Mouse (Mus musculus) lung, embryonic 15.5 days (tissue): Measurements from ENCODE around the gene Tbx1. TPM values are rescaled to one million over a fixed set of nuclear protein-coding genes. Genes with fewer than 3 reads are reported as not detected.

Source experiments
- ATAC-seq: fragments of 200-750 bp; cut with Nextera tagmentation; 2 replicates; pipeline ENCODE4 v1.8.0; 2017; ENCODE audit warnings: moderate number of reproducible peaks, borderline replicate concordance; ENCODE audit not compliant: low FRiP score, low TSS enrichment; ENCODE audit errors: extremely low read depth
- H3K27ac ChIP-seq: fragments of 300-500 bp; sonication (generic); 2 replicates; pipeline ENCODE4 v1.5.1; 2015; ENCODE audit warnings: moderate library complexity, mild to moderate bottlenecking, inconsistent platforms
- H3K27me3 ChIP-seq: fragments of 300-500 bp; sonication (generic); 2 replicates; pipeline ENCODE4 v1.6.1; 2015; ENCODE audit warnings: inconsistent platforms
- H3K36me3 ChIP-seq: fragments of 300-500 bp; sonication (generic); 2 replicates; pipeline ENCODE4 v1.6.1; 2015; ENCODE audit warnings: inconsistent platforms
- H3K4me1 ChIP-seq: fragments of 300-500 bp; sonication (generic); 2 replicates; pipeline ENCODE4 v1.6.1; 2015; ENCODE audit warnings: inconsistent platforms
- H3K4me2 ChIP-seq: fragments of 300-500 bp; sonication (generic); 2 replicates; pipeline ENCODE4 v1.6.1; 2015; ENCODE audit warnings: inconsistent platforms, mild to moderate bottlenecking, moderate library complexity
- H3K4me3 ChIP-seq: fragments of 300-500 bp; sonication (generic); 2 replicates; pipeline ENCODE4 v1.5.1; 2015; ENCODE audit warnings: mild to moderate bottlenecking, inconsistent platforms
- H3K9ac ChIP-seq: fragments of 300-500 bp; sonication (generic); 2 replicates; pipeline ENCODE4 v1.6.1; 2015; ENCODE audit warnings: inconsistent platforms
- H3K9me3 ChIP-seq: fragments of 300-500 bp; sonication (generic); 2 replicates; pipeline ENCODE4 v1.6.1; 2016; ENCODE audit warnings: inconsistent platforms
- WGBS: fragments of 180-500 bp; shearing (Covaris S2); methylation state at CpG from one replicate; pipeline ENCODE4 v1.1.7; 2015; 5-methylcytosine and 5-hydroxymethylcytosine counted together
- polyA plus RNA-seq: library from polyadenylated mRNA; unstranded; fragments of >200 nt; fragmentation: Nextera tagmentation; extraction: Ambion mirVana; gene quantifications from 2 replicates; pipeline ENCODE4 v1.2.1, GENCODE M21; 2015

The Tbx1 gene
- polyA plus RNA-seq, 1 experiment from 2014 or later: 10.9 TPM

DNA sequence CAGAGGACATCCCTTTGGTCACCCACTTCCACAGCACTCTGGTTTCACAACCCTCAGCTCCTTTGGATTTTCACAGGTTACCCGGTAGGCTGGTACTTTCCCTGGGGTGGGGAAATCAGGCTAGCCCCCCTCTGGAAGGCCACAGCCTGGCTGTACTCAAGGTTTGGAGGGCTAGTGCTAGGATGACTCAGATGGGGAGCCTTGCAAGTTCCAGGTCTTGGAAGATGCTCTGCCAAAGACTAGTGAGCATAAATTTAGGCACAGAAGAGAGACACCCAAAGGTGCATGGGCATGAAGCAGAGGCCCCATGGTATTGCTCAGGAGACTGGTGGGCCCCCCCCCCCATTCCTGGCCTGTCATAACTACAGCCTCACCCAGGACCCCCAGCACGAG is 38.5 kb upstream of the Tbx1 start:
- Histone ChIP-seq H3K36me3 (0 out of 2 replicates have a peak, but pooled peaks cover 2% of the 10 kb centered on the region), H3K9ac (peak overlapping the region; percentile 69), H3K27me3 (peaks cover 42% of the 10 kb centered on the region), H3K9me3 (no peaks in the 10 kb centered on the region), H3K4me2 (peak overlapping the region; percentile 95), H3K27ac (no peak overlapping the region), H3K4me3 (peak overlapping the region; percentile 76), H3K4me1 (peaks cover 35% of the 10 kb centered on the region)
- ATAC-seq: no peak
- WGBS: 47% methylated on average over 2 of the region's 2 CpGs

DNA sequence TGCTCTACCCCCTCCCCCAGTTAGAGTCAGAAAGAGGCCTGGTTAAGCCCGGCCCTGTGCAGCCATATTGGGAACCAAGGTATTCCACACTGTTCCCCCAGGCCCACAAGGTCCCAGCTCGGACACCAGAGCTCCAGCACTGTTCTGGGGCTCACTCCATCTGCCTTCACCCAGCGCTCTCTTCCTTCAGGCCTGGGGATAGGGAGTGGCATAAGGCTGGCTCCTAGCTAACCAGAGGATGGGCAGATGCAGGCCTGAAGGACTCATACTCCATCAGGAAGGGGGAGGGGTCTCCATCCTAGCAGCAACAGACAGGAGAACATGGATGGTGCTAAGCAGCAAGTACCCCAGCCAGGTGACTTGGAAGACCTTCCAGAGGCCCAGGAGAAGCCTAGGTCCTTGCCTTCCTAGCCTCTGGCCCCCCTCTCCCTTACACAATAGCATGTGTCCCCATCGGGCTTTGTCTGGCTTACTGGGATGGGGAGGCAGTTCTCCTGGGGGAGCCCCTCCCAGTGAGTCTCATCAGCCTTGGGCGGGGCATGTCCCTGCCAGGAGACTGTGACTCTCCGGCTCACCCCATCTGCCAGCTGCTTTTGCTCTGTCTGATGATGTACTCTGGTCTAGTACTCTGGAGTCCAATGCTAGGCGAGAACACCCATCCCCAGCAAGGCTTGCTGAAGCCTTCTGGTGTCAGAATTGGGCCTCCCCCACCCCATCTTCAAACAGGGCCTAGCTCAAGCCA is 37.9 kb upstream of the Tbx1 start:
- Histone ChIP-seq H3K9me3 (no peaks in the 10 kb centered on the region), H3K4me1 (peaks cover 35% of the 10 kb centered on the region), H3K27ac (no peak overlapping the region), H3K27me3 (peaks cover 48% of the 10 kb centered on the region), H3K4me3 (peak overlapping the region; percentile 76), H3K36me3 (0 out of 2 replicates have a peak, but pooled peaks cover 2% of the 10 kb centered on the region), H3K9ac (no peak overlapping the region), H3K4me2 (peak overlapping the region; percentile 95)
- 71% methylated on average over 7 of the region's 7 CpGs for WGBS
- no peak for ATAC-seq

DNA sequence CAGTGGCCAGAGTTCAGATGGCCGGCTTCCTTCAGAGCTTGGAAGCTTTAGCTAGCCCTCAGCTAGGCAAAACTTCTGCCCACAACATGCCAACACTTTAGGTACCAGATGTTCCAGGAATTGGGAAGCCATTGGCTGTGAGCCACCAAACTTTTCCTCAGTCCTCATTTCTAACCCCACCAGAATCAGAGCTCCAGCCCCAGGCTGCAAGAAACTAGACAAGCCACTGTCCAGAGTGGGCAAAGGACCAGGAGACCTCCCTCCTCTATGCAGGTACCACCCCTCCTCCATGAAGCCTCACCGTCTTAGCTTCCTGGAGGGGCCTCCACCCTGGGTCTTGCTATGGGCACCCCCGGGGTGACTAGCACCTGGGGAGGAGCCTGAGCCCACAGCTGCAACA is 36.7 kb upstream of the Tbx1 start:
- Histone ChIP-seq H3K4me1 (peaks cover 35% of the 10 kb centered on the region), H3K9ac (no peak overlapping the region), H3K36me3 (peaks cover 12% of the 10 kb centered on the region; the same call in 1 of the 2 replicates), H3K9me3 (no peaks in the 10 kb centered on the region), H3K27ac (no peak overlapping the region), H3K4me3 (peak overlapping the region; percentile 55), H3K4me2 (peak overlapping the region; percentile 95), H3K27me3 (peaks cover 60% of the 10 kb centered on the region)
- ATAC-seq: no peak
- WGBS: 54% methylated on average over 3 of the region's 3 CpGs

DNA sequence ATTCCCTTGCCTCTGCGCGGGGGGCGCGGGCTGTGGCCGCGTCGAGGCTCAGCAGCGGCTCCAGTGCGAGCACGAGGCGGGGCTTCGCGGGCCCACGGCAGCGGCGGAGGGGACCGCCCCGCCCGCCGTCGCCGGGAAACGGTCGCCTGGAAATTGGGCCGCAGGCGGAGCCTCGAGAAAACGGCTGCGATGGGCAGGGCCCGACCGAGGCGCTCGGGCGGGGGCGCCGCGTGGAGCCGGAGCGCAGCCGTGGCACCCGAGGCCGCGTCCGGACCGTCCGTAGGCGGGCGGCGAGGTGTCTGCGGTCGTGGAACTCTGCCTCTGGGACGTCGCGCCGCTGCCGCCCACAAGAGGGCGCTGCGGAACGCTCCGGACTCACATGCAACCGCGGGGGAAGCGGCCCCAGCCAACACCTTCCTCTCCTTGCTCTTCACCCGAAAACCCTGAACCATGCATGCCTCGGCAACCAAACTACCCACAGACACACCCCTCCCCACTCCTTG is 36.0 kb upstream of the Tbx1 start, which contains the start of gene Gm49601:
Gm49601 (minus strand) TSS at position 52 of the 503 bp plus-strand sequence.
- peak within 1 kb of the TSS; percentile 38 for H3K9ac ChIP-seq
- H3K4me3 ChIP-seq: peak within 1 kb of the TSS; percentile 55
- under 1% methylated on average over 33 of the region's 65 CpGs for WGBS
- peaks cover 42% of the 10 kb centered on the region for H3K4me1 ChIP-seq
- no peak within 1 kb of the TSS for H3K27ac ChIP-seq
- peaks cover 67% of the 10 kb centered on the region for H3K27me3 ChIP-seq
- H3K4me2 ChIP-seq: peak within 1 kb of the TSS; percentile 95
- no peaks in the 10 kb centered on the region for H3K9me3 ChIP-seq
- ATAC-seq: peak; percentile 33
- peaks cover 12% of the 10 kb centered on the region; the same call in 1 of the 2 replicates for H3K36me3 ChIP-seq

DNA sequence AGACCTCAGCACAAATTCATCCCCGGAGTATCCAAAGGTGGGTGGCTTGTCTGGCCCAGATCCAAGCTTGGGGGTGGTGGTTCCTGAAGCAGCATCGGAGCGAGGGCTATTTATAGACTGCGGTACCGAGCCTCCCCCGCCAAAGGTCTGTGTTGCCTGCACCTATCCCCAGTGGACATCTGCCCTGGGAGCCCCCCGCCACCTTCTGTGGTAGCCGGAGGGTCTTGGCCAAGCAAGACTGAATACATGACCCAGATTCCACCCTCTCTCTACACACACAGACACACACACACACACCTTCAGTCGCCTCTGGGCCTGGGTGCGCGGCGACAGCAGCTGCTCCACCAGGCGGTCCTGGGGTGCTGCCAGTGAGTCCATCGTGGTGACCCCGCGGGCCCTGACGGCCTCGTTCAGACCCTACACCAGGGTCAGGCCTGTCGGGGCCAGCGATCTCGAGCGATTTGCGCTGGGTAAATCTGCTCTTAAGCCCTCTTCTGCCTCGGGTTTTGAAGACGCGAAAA is 35.4 kb upstream of the Tbx1 start:
- Histone ChIP-seq H3K9me3 (no peaks in the 10 kb centered on the region), H3K4me2 (peak overlapping the region; percentile 95), H3K4me3 (peak overlapping the region; percentile 55), H3K9ac (peak overlapping the region; percentile 38), H3K27me3 (peaks cover 73% of the 10 kb centered on the region), H3K36me3 (peaks cover 12% of the 10 kb centered on the region; the same call in 1 of the 2 replicates), H3K27ac (no peak overlapping the region), H3K4me1 (peaks cover 48% of the 10 kb centered on the region)
- 20% methylated on average over 26 of the region's 26 CpGs for WGBS
- no peak for ATAC-seq

DNA sequence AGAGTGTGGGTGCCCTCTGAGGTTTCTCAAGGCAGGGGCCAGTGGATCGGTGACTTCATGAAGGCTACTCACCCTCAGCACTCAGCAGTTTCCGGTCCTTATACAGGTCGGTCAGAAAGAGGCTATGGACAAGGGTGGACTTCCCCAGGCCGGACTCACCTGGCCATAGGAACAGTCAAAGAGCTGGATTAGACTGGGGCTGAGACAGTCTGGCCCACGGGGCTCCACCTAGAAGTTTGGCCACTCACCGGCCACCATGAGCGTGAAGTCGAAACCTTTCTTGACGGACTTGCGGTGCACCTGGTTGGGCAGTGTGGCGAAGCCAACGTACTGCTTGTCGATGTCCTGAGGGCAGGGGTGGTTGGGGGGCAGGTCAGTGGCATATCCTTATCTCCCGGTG is 34.6 kb upstream of the Tbx1 start:
- 68% methylated on average over 14 of the region's 14 CpGs for WGBS
- Histone ChIP-seq H3K36me3 (peaks cover 12% of the 10 kb centered on the region; the same call in 1 of the 2 replicates), H3K9me3 (no peaks in the 10 kb centered on the region), H3K9ac (no peak overlapping the region), H3K27me3 (peaks cover 81% of the 10 kb centered on the region), H3K4me1 (peaks cover 49% of the 10 kb centered on the region), H3K27ac (no peak overlapping the region), H3K4me2 (no peak overlapping the region), H3K4me3 (no peak overlapping the region)
- ATAC-seq: no peak

DNA sequence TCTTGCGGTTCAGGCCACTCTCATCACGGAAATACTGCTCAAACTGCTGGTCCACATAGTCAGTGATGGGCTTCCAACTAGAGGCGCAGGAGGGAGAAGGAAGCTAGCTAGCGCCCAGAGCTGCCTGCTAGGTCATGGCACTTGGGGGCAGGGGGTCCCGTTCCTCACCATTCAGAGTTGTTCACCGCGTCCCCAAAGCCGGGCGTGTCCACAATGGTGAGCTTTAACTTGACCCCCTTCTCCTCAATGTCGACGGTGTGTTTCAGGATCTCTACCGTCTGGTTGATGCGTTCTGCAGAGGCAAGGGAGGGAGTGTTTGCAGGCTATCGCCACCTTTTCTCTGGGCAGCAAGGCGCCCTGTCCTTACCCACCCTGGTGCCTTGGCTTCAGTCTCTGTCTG is 34.2 kb upstream of the Tbx1 start:
- Histone ChIP-seq H3K4me2 (no peak overlapping the region), H3K27ac (no peak overlapping the region), H3K4me1 (peaks cover 47% of the 10 kb centered on the region), H3K36me3 (peaks cover 12% of the 10 kb centered on the region; the same call in 1 of the 2 replicates), H3K9ac (no peak overlapping the region), H3K27me3 (peaks cover 85% of the 10 kb centered on the region), H3K9me3 (no peaks in the 10 kb centered on the region), H3K4me3 (no peak overlapping the region)
- no peak for ATAC-seq
- 62% methylated on average over 15 of the region's 15 CpGs for WGBS

DNA sequence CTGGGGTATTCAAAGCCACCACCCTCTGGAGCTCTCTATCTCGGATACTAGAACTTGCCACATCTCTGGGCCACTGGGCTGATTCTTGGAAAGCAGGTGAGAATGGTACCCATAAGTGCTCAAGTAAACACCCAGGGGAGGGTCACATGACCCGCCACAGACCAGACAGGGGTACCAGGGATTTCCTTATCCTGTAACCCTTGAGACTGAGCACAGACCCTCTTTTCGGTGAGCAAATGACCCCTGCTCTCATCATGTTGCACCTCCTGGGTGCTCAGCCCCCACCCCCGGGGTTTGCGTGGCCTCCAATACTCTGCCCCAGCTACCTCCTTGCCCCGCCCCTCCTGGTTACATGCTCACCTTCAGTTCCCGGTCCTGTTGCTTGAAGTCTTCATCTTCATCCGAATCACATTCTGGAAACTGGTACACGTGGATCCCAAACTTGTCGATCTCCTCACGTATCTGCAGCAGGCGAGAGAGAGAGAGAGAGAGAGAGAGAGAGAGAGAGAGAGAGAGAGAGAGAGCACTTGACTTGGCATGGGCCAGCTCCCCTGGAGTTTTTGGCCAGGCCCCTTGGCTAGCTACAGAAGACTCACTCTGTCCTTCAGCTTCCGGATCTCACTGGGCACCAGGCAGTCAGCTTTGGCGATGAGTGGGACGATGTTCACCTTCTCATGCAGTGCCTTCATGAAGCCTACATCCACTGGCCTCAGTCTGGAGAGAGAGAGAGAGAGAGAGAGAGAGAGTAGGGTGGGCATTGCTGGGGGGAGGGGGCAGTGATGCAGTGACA is 33.5 kb upstream of the Tbx1 start:
- Histone ChIP-seq H3K4me2 (no peak overlapping the region), H3K4me3 (no peak overlapping the region), H3K4me1 (peaks cover 41% of the 10 kb centered on the region), H3K36me3 (peaks cover 12% of the 10 kb centered on the region; the same call in 1 of the 2 replicates), H3K27ac (no peak overlapping the region), H3K9me3 (no peaks in the 10 kb centered on the region), H3K27me3 (peaks cover 92% of the 10 kb centered on the region), H3K9ac (no peak overlapping the region)
- 64% methylated on average over 15 of the region's 15 CpGs for WGBS
- no peak for ATAC-seq

DNA sequence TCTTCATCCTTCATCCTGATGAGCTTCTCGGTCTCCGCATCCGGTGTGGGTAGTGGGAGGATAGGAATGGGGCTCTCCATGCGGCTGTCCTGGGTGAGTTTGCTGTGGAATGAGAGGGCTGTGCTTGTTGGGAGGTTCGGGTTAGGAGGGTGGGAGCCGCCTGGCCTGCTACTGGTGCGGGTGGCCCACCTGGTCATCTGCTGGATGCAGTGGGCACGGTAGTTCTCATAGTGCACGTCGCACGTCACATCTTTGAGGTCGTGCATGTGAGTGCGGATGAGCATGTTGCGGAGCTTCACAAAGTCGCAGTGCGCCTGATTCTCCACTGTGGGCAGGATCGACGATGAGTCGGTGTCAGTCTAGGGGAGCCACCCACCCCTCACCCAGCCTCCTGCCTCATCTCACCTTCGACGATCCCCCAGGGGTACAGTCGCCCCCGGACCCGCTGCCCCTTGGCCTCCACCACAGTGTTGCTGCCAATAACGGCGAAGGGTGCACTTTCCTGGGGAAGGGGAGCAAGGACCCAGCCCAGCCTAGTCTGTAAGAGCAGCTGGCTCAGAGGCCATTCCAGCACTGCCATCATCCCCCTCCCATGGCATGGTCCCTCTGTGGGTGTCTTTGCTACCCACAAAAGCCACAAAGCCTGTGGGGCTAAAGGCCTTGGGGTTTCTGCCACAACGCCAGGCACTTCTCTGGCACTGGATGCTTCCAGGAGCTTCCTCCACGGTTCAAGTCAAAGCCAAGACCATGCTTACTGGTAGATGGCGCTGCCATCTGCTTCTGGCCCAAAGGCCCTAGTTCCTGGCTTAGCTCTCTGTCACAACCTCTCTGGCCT is 32.7 kb upstream of the Tbx1 start:
- ATAC-seq: no peak
- H3K9ac ChIP-seq: no peak overlapping the region
- 63% methylated on average over 29 of the region's 29 CpGs for WGBS

DNA sequence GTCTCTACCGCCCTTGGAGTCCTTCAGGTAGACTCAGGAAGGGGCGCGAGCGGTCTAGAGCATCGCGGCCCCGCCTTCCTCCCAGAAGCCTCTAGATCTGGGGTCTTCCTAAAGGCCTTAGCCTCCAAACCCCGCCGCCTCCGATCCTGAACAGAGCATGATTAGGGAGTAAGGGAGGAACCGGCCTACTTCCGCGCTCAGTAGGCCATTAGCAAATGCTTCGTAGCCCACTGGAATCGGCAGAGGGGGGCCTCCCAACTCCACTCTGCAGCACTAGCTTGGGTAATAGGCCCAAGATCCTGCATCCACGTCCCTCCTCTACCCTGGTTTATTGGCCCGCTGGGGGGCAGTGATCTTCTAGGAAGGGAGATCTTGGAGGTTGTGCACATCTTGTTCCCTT is 31.5 kb upstream of the Tbx1 start, which contains the start of gene Gp1bb:
Gp1bb (minus strand) TSS at position 385 of the 400 bp plus-strand sequence.
- Histone ChIP-seq H3K9ac (peak within 1 kb of the TSS; percentile 28; the same call in 1 of the 2 replicates), H3K4me3 (peak within 1 kb of the TSS; percentile 51), H3K36me3 (peaks cover 12% of the 10 kb centered on the region; the same call in 1 of the 2 replicates), H3K4me2 (peak within 1 kb of the TSS; percentile 96), H3K9me3 (no peaks in the 10 kb centered on the region), H3K27me3 (peaks cover 90% of the 10 kb centered on the region), H3K27ac (no peak within 1 kb of the TSS), H3K4me1 (peaks cover 39% of the 10 kb centered on the region)
- 29% methylated on average over 17 of the region's 17 CpGs for WGBS
- no peak for ATAC-seq

More for the DNA sequence above, 32.7 kb upstream of the Tbx1 start:
- Histone ChIP-seq H3K4me1 (peaks cover 34% of the 10 kb centered on the region), H3K4me2 (no peak overlapping the region), H3K9me3 (no peaks in the 10 kb centered on the region), H3K27ac (no peak overlapping the region), H3K4me3 (no peak overlapping the region), H3K36me3 (peaks cover 12% of the 10 kb centered on the region; the same call in 1 of the 2 replicates), H3K27me3 (peaks cover 96% of the 10 kb centered on the region)
